Mouse (Mus musculus): Measurements from ENCODE around the gene Ostc.

Ostc gene

DNA sequence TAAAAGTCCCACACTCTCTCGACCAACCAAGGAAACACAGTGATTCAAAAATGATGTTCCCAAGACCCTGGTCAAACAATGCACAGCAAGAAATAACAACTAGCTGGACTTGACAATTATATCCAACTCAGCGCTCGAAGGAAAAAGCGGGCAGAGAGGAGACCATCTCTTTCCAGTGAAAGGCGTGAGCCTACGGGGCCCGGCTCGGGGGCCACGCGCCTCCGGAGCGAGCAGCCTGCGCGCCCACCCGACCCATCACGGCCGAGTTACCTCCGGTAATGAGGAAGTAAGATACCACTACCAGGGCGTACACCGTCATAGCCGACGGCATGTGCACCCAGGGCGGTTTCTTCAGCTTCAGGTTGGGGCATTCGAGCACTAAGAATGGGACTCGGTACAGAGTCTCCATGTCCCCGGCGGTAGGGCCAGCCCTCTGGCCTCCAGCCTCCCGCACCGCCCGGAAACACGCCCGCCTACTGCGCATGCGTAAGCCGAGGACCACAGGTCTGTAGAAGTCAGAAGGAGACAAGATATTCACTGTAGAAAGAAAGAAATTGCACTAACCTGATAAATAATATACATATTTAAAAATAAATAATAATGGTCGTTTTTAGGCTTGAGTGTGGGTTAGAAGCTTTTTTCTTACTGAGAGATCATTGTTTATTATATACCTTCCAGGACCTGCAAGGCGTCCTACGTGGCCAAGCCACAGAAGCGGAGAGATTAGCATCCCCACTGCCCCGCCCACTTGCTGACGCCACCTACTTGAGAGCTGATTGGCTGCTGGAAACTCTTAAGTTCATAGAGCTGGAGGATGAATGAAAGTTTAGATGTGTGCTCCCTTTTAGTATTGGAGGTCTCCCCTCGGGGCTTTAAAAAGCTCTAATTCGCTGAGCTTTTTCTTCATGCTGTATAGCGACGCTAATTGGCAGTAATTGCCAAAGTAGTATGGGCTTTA, at the start of gene Ostc:
Ostc (minus strand) TSS at position 478 of the 958 bp plus-strand sequence.
- peak; percentile 87 to 91 for DNase-seq (ENCODE audit: low spot score in 2 of 2)

DNA sequence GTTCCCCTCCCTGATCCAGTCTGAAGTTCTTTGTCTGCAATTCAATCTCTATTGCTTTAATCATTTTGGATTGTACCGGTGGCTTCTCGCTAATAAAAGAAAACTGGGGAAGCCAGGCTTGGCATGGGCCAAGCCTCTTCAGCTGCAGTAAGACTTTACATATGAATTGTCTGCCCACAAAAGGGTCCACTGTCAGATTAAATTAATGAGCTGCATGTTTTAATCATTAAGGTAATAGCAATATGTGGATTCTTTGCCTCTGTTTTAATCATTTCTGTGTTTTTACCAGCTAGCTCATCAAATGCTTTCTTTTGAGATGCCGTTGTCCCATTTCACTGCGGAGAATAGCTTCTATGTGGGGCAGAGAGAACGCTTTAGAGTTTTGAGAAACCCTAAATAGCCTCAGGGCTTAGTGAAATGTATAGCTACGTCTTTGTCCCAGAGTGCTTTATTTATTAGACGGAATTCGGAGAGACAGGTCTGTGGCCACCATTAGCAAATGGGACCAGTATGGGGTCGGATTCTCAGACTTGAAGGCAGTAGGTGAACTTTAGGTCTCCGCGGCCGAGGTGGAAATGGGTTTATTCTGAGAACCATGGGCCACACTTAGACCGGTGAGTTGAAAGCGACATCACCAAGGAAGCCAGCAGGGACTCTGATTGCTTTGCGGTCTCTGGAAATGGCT, 49.1 kb upstream of the Ostc start:
- DNase-seq (ENCODE audit: low spot score in 2 of 2), result no peak

DNA sequence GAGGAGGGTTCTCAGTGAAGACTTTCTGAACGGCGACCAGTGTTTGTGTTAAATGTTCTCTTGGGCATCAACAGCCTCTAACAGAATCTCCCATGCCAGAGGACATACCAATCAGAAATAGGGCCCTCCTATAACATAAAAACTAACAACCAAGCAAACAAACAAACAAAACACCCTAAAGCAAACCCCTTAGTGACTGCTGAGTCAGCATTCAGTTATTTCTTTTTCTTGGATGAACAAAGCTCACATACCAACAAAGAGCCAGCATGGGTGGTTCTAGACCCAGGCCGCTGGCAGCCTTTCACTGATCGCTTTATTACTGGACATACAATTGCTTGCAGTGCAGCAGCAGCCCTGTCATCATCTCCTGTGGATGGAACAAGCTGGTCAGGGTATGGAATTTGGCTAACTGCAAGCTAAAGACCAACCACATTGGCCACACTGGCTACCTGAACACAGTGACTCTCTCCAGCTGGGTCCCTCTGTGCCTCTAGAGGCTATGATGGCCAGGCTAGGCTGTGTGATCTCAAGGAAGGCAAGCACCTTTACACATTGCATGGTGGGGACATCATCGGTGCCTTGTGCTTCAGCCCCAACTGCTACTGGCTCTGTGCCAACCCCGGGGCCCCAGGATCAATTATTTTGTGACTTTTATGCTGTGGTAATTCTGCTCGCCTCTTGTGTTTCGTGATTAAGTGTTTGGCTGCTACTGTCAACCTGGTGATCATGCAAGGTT, 48.0 kb upstream of the Ostc start:
- DNase-seq (ENCODE audit: low spot score in 2 of 2), result no peak

DNA sequence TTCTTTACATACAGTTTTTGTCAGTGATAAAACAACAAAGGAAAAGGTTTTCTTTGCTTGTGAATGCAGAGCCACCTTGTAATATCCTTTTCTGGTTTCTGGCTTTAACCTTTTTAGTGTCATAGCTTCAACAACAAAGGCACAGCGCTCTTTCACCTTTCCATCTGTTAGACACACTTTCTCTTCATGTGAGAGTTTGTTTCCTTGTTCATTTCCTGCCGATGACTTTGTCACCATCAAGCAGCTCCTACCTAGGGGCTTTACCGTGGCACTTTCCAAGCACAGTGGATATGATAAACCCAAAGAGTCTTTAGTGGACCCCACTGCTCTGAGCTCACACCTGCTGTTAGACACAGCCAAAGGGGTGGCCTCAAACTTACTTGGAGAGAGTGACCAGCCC, 40.0 kb upstream of the Ostc start:
- no peak for DNase-seq (ENCODE audit: low spot score in 2 of 2)

DNA sequence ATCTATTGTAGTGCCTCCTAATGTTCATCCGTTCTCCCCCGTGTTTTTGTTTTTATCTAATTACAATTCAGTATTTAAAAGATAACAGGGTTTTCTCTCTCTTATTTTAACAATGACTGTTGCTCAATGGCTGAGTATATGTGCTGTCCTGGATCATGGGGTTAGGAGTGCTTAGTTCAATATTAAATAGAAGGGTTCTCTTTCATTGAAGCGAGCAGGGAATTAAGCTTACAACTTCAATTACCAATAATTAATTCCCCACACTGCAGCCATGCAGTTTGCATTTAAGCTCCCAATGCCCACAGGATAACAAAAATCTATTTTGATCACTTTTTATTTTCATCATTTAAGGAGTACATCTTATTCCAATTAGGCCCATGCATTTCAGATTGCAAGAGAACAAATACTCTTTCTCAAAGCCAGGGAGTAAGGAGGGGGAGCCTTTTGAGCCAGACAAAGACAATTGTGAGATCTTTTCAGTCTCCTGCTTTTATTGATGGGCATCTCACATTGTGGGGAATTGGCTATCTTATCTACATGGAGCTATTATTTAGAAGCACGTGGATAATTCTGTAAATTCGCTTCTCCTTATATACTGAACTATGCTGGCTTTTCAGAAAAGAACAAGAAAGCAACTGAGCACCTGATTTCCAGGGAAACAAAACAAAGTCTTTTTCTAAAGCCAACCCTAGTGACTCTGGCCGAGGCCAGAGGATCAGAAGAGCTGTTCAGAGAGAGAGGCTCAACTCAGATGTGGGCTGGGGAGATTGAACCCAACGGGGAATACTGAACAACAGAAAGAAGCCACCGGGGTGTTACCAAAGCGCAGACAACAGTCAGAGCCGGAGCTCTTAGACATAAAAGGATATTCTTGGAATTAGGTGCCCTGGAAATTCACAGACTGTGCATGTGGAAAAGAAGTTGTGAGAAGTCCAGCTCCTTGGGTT, 37.7 kb upstream of the Ostc start:
- DNase-seq (ENCODE audit: low spot score in 2 of 2), result no peak

GRCm38 (mm10) chr3:130737652-130738361, 28.6 kb upstream of the Ostc start:
- no peak for DNase-seq (ENCODE audit: low spot score in 2 of 2)

DNA sequence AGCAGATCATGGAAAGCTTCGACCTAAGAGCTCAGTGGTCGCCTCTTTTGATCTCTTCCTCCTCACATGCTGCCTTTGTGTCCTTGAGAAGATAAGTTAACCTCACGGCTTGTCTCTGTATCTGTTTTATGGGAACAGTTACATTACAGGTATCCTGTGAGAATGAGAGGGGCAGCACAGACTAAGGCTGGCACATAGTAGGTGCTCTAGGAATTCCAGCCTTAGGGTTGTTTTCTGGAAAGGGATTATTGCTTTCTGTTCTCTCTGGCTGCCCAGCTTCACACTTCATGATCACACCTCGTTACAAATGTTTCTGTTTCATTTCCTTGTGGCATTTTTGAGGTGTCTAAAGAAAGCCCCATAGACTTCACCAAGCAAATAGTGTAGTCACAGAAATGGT, 27.5 kb upstream of the Ostc start:
- no peak for DNase-seq (ENCODE audit: low spot score in 2 of 2)

- DNase-seq (ENCODE audit: low spot score in 2 of 2), result peak; percentile 89 to 91
Measured at GRCm38 (mm10) chr3:130730189-130730653, 21.0 kb upstream of the Ostc start, which contains the start of gene Rpl34. Gene Rpl34 (minus strand): TSS chr3:130730398.

- DNase-seq (ENCODE audit: low spot score in 2 of 2), result peak in 1 of 2 experiments; percentile 38
Measured at GRCm38 (mm10) chr3:130729472-130730188, 20.4 kb upstream of the Ostc start.

GRCm38 (mm10) chr3:130727676-130728075, 18.4 kb upstream of the Ostc start:
- DNase-seq (ENCODE audit: low spot score in 2 of 2), result no peak

DNA sequence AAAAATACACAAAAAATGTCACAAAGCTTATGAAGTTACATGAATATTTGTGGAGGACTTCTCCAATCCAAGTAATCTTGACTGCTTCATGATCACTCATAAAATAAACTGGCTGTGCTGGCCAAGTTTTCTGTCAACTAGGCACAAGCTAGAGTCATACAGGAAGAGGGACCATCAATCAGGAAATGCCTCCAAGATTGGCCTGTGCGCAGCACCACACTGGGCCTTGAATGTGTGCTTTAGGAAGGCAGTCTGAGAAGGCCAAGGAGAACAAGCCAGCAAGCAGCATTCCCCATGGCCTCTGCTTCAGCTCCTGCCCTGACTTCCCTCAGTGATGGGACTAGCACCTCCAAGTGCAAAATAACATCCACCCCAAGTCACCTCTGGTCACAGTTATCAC, 17.8 kb upstream of the Ostc start:
- no peak for DNase-seq (ENCODE audit: low spot score in 2 of 2)

GRCm38 (mm10) chr3:130725718-130726117, 16.5 kb upstream of the Ostc start:
- DNase-seq (ENCODE audit: low spot score in 2 of 2), result no peak

DNA sequence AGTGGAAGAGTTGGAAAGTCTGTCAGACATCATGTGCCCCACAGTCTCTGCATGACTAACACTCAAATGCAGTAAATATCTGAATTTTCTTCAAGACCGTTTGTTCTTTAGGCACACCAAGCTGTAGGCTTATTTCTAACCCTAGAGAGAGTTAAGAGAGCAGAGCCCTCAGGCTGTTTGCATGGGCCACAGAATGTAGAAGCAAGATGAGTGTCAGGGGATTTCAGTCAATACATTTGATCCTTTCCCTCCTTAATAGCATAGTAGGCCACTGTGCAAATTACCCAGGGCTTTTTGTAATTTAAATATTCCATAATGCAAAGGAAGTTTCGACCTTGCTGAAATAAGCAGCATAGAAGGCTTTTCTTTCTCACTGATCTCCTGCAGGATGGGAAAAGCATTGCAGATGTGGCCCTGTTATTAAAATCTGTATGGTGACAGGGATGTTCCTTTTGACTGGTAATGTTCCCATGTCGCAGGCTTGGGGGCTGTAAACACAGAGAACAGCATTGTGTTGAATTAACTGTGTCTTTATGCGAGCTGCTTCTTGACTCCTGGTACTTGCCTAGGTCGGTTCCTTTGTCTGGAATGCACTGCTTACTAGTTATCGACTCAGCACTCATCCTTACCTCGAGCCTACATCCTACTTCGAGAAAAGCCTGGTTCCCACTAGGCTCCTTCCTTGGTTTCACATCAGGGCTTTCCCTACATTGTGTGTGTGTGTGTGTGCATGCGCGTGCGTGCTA, 13.7 kb upstream of the Ostc start:
- no peak for DNase-seq (ENCODE audit: low spot score in 2 of 2)

GRCm38 (mm10) chr3:130720225-130720624, 11.0 kb upstream of the Ostc start:
- no peak for DNase-seq (ENCODE audit: low spot score in 2 of 2)

DNA sequence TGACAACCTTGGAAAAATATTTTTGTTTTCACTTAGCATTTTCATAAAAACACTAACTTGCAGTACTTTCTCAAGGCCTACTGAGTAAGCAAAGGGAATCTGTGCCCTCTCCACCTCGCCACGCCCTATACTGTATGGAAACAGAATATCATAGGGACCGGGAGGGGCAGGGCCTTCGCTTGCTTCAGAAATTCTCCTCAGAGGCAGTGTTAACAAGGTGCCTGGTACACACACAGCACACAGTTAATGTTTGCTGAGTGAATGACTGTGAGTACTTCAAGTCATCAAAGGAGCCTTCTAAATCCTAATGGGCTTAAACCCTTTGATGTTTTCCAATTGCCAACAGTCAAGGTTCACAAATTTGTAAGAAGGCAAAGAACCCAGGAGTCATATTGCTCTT, 9.6 kb upstream of the Ostc start:
- no peak for DNase-seq (ENCODE audit: low spot score in 2 of 2)

DNA sequence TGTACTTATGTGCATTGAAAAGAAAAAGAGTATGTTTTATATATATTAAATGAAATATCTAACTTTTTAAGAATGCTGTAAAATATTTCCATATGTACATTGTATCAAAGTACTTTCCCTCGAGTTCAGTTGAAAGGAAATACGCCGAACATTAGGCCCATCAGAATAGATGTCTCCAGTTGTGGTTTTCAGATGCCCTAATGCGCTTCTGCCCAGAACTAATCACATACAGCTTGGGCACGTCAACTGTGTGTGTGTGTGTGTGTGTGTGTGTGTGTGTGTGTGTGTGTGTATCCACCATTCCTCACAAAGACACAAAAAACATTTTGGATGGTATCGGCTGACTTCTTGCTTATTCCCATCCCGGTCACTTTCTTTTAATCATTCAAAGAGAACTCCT, 7.3 kb upstream of the Ostc start:
- DNase-seq (ENCODE audit: low spot score in 2 of 2), result no peak

- DNase-seq (ENCODE audit: low spot score in 2 of 2), result peak; percentile 23 to 45
Measured at GRCm38 (mm10) chr3:130714775-130715568, 5.7 kb upstream of the Ostc start.

GRCm38 (mm10) chr3:130712891-130713290, 3.6 kb upstream of the Ostc start:
- no peak for DNase-seq (ENCODE audit: low spot score in 2 of 2)
